Mouse (Mus musculus): ENCODE measurements at regions not wholly inside any gene's neighbourhood (a gene's known extent, or its start where the extent isn't known, plus 50 kb on each side); places are given as distances from the start of the nearest gene placed in this dataset.

DNA sequence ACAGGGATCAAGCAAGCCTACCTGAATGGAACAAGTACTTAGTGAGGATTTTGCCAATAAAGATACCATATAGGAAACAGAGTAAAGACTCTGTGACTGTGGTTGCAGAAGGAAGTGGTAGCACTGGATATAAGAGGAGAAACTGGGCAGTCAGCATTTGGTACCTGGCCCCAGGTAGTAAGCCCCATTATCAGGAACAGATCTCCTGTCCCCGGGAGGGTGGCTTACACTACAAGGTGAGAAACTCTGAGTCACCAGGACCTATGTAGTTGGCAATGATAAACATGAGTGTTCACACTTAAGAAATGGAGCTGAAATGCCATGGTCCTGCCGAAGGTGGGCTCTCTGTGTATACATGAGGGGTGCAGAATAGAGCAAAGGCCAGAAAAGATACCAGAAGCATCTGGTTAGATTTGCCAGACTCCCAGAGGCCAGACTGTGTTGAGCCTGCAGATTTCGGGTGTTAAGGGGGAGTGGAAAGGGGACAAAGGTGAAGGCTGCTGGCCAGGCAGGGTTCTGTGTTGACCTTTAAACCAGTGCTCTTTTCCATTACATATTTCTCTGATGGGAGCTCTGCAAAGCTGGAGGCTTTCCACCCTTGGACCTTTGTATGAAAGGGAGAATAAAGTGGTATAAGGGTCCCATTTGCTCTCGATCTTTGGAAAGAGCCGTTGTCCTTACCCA lies 66.8 kb upstream of the Acsl1 start:
- Histone ChIP-seq H3K4me3 (ENCODE audit: control insufficient read depth in 1 of 2, insufficient read depth in 1 of 2, low read depth in 2 of 2, low read length in 2 of 2) (no peak overlapping the region), H3K4me1 (ENCODE audit: control insufficient read depth in 1 of 2, insufficient read depth in 2 of 2, low read length in 2 of 2) (no peaks in the 10 kb centered on the region), H3K9me3 (replicated peaks; ENCODE audit: insufficient read depth, low read length) (no peaks in the 10 kb centered on the region), H3K9ac (ENCODE audit: control insufficient read depth, low read depth, low read length, poor library complexity, severe bottlenecking) (no peak overlapping the region), H3K27me3 (ENCODE audit: control insufficient read depth in 1 of 2, insufficient read depth in 2 of 2, low read length in 2 of 2) (peaks cover 0 to 1% of the 10 kb centered on the region in 2 experiments; a peak in 2 of 4 replicates), H3K27ac (ENCODE audit: control insufficient read depth, low read depth, low read length) (no peak overlapping the region), H3K79me2 (ENCODE audit: control insufficient read depth, insufficient read depth, low read length, poor library complexity) (no peaks in the 10 kb centered on the region), H3K36me3 (ENCODE audit: control insufficient read depth in 1 of 2, insufficient read depth in 2 of 2, low read length in 2 of 2) (no peaks in the 10 kb centered on the region)
- TF ChIP-seq E2F4 (IDR thresholded peaks at IDR 0.05; ENCODE audit: borderline replicate concordance, low read depth, low read length), result no peak
- TF ChIP-seq MYC (IDR thresholded peaks at IDR 0.05; ENCODE audit: low read depth, low read length), result no peak
- TF ChIP-seq CTCF (IDR thresholded peaks at IDR 0.05 in 2 of 3, conservative IDR thresholded peaks at IDR 0.05 in 1 of 3; ENCODE audit: control insufficient read depth in 1 of 3, insufficient read depth in 1 of 3, low read depth in 2 of 3, low read length in 3 of 3, poor library complexity in 1 of 3, severe bottlenecking in 1 of 3), result no peak
- TF ChIP-seq POLR2AphosphoS2 (IDR thresholded peaks at IDR 0.05; ENCODE audit: low read length), result no peak
- no peak for TF ChIP-seq MAZ (IDR thresholded peaks at IDR 0.05; ENCODE audit: low read depth, low read length)
- DNase-seq (ENCODE audit: low read depth, low spot score), result no peak

GRCm38 (mm10) chr8:46408886-46409285 lies 62.0 kb upstream of the Acsl1 start:
- Histone ChIP-seq H3K9me3 (replicated peaks; ENCODE audit: insufficient read depth, low read length) (no peaks in the 10 kb centered on the region), H3K79me2 (ENCODE audit: control insufficient read depth, insufficient read depth, low read length, poor library complexity) (no peaks in the 10 kb centered on the region), H3K27me3 (ENCODE audit: control insufficient read depth in 1 of 2, insufficient read depth in 2 of 2, low read length in 2 of 2) (peaks cover 0 to 1% of the 10 kb centered on the region in 2 experiments; a peak in 1 of 4 replicates), H3K4me3 (ENCODE audit: control insufficient read depth in 1 of 2, insufficient read depth in 1 of 2, low read depth in 2 of 2, low read length in 2 of 2) (no peak overlapping the region), H3K4me1 (ENCODE audit: control insufficient read depth in 1 of 2, insufficient read depth in 2 of 2, low read length in 2 of 2) (peaks cover 5 to 20% of the 10 kb centered on the region in 2 experiments; a peak in 2 of 4 replicates), H3K36me3 (ENCODE audit: control insufficient read depth in 1 of 2, insufficient read depth in 2 of 2, low read length in 2 of 2) (peaks cover 0 to 16% of the 10 kb centered on the region in 2 experiments; a peak in 2 of 4 replicates), H3K9ac (ENCODE audit: control insufficient read depth, low read depth, low read length, poor library complexity, severe bottlenecking) (no peak overlapping the region), H3K27ac (ENCODE audit: control insufficient read depth, low read depth, low read length) (no peak overlapping the region)
- TF ChIP-seq MAX (IDR thresholded peaks at IDR 0.05; ENCODE audit: low read length) (no peak), SMC3 (IDR thresholded peaks at IDR 0.05; ENCODE audit: low read depth, low read length) (no peak), ZC3H11A (IDR thresholded peaks at IDR 0.05; ENCODE audit: low read depth, low read length) (no peak), E2F4 (IDR thresholded peaks at IDR 0.05; ENCODE audit: borderline replicate concordance, low read depth, low read length) (no peak), TBP (IDR thresholded peaks at IDR 0.05; ENCODE audit: low read depth, low read length) (no peak), NELFE (IDR thresholded peaks at IDR 0.05; ENCODE audit: low read depth, low read length) (no peak), USF2 (IDR thresholded peaks at IDR 0.05; ENCODE audit: borderline replicate concordance in 1 of 2, insufficient read depth in 1 of 2, low read depth in 1 of 2, low read length in 2 of 2) (no peak), MAZ (IDR thresholded peaks at IDR 0.05; ENCODE audit: low read depth, low read length) (no peak), SIN3A (IDR thresholded peaks at IDR 0.05; ENCODE audit: low read length) (no peak), EP300 (IDR thresholded peaks at IDR 0.05; ENCODE audit: low read depth in 1 of 2, low read length in 2 of 2) (no peak), MAFK (IDR thresholded peaks at IDR 0.05; ENCODE audit: borderline replicate concordance, low read depth, low read length) (no peak), UBTF (IDR thresholded peaks at IDR 0.05; ENCODE audit: borderline replicate concordance, insufficient read depth, low read depth, low read length) (no peak), MEF2A (IDR thresholded peaks at IDR 0.05; ENCODE audit: extremely low read depth, insufficient replicate concordance, low read depth, low read length, poor library complexity, severe bottlenecking) (no peak), TAL1 (IDR thresholded peaks at IDR 0.05; ENCODE audit: low read length) (no peak), KAT2A (conservative IDR thresholded peaks at IDR 0.05; ENCODE audit: low read depth, low read length) (no peak), BHLHE40 (IDR thresholded peaks at IDR 0.05; ENCODE audit: borderline replicate concordance, low read depth, low read length) (no peak), MXI1 (IDR thresholded peaks at IDR 0.05; ENCODE audit: low read depth, low read length) (no peak), HCFC1 (IDR thresholded peaks at IDR 0.05; ENCODE audit: low read depth, low read length) (no peak), RCOR1 (IDR thresholded peaks at IDR 0.05; ENCODE audit: low read depth, low read length) (no peak), ELF1 (IDR thresholded peaks at IDR 0.05; ENCODE audit: low read depth, low read length) (no peak)
- DNase-seq (ENCODE audit: low read depth, low spot score), result no peak

Data from MEL (cell line).